Mouse (Mus musculus): ENCODE measurements around the gene Rasgrp1. TPM values are rescaled to one million over a fixed set of nuclear protein-coding genes. Genes with fewer than 3 reads are reported as not detected.

Rasgrp1 gene
- total RNA-seq, 2 experiments from 2014 or later, result 0.05 to 0.40 TPM

DNA sequence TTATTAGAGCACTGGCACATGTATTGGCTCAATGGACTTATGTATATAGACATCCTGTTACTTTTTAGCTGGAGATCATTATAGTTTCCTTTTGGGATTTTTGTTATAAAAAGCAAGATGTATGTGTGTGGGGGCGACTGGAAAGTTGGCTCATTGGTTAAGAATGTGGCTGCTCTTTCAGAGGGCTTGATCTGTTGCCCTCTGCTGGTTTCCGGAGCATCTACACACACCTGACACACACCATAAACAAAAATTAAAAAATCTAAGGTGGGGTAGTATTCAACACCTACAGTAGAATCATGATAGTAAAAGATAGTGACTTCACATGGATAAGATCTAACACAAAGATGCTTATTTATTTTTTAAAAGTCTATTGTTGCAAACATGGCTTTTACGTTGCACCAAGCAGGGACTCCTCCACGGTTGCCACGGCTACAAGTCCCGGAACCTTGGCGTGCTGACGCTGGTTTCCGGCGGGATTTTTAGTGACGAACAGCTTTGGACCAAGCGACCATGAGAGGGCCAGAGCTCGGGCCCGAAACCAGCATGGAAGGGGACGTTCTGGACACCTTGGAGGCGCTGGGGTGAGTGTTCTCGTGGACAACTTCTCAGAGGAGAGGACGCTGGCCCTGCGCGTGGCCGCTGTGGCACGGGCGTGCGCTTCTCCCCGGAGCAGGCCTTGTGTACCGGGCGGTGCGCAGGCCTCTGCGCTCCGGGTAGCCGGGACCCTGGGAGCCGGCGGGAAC lies 93.4 kb downstream of the Rasgrp1 start, which contains the start of gene Fam98b:
Gene Fam98b, plus strand, starts transcription at position 485 of the 746 bp plus-strand sequence.
- DNase-seq, result peak; percentile 81

DNA sequence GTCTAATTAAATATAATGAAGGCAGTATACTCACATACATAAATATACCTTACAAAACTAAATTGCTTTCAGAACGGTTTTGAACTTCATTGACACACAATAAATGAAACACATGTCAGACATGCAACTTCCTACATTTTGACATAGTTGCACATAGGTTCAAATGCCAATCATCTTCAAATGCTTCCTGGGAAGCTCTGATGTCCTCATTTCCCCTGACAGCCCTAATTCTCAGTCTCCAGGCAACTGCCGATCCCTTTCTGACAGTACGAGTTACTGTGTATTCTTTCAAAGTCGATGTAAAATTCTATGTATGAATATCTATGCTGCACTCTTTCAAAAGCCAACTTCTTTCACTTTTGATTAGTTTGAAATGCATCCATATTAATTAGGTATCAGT lies 100.8 kb downstream of the Rasgrp1 start:
- no peak for DNase-seq

DNA sequence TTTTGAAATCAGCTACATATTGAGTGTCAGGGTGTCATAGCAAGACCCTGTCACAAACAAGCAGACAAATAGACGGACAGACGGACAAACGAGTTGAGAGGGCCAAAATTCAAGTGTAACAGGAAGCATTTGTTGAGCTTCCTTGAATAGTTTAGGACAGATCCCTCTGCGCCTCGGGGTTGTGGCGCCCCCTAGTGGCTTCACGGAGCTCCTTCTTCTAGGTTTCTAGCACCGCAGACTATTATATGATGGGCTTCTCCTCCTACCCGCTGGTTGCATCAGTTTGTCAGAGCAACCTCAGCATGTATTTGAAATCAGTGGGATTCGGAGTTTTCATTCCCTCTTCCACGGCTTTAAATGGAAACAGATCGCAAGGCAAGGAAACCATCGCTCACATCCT lies 111.5 kb downstream of the Rasgrp1 start:
- DNase-seq, result peak; percentile 68

DNA sequence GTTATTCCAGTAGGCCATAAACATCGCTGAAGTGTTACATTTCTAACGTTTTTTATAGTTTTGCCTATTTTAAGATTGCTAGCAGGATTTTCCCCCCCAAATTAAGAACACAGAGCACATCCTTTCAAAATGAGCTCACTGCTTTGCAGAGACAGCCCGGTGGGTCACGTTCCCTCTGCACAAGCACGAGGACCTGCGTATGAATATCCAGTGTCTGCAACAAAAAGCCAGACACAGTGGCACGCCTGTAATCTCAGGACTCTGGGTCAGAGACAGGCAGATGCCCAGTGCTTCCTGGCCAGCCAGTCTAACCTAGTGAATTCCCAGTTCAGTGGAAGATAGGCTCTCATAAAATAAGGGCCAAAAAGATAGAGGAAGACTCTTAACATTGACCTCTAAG lies 112.5 kb downstream of the Rasgrp1 start:
- no peak for DNase-seq

Other genes starting within 250 kb of the Rasgrp1 start
- 1 to 10 TPM; 8.3 to 9.0 TPM for gene Spred1, start 221.6 kb downstream of the Rasgrp1 start, total RNA-seq (2021)
- gene Fam98b, start 93.3 kb downstream of the Rasgrp1 start, total RNA-seq (2021), result 10 to 100 TPM; 16.5 to 17.7 TPM